Mouse (Mus musculus) left cerebral cortex, adult 8-10 months (tissue): ENCODE measurements around the gene Tm4sf4. TPM values are rescaled to one million over a fixed set of nuclear protein-coding genes. Genes with fewer than 3 reads are reported as not detected.

Experiments
- DNase-seq, 2 experiments: peaks; one replicate each; pipeline ENCODE4 v3.0.0; 2022; ENCODE audit warnings: low spot score in 2 of 2
- total RNA-seq, 4 experiments: library from RNA; stranded (reverse); gene quantifications; 2 replicates each; pipeline ENCODE4 v1.2.4; 2022

The Tm4sf4 gene
- total RNA-seq, 4 experiments from 2014 or later = not detected

GRCm38 (mm10) chr3:57474421-57474820, 49.3 kb downstream of the Tm4sf4 start:
- no peak for DNase-seq

- DNase-seq = peak in 1 of 2 experiments; percentile 37
Observed at GRCm38 (mm10) chr3:57480640-57481039, 55.5 kb downstream of the Tm4sf4 start.

- DNase-seq = no peak
Observed at GRCm38 (mm10) chr3:57481981-57482380, 56.9 kb downstream of the Tm4sf4 start.

GRCm38 (mm10) chr3:57486068-57486467, 61.0 kb downstream of the Tm4sf4 start:
- no peak for DNase-seq

- no peak for DNase-seq
Observed at GRCm38 (mm10) chr3:57487455-57488153, 62.5 kb downstream of the Tm4sf4 start.

Other genes starting within 250 kb of the Tm4sf4 start
- 10 to 100 TPM; 16.8 to 20.9 (median 18.0) TPM for gene Tm4sf1, start 123.3 kb upstream of the Tm4sf4 start, total RNA-seq
- gene Wwtr1, start 150.6 kb downstream of the Tm4sf4 start, total RNA-seq = 10 to 100 TPM; 11.3 to 13.5 (median 12.4) TPM
- gene Commd2, start 226.4 kb downstream of the Tm4sf4 start, total RNA-seq = 10 to 100 TPM; 18.5 to 20.9 (median 19.2) TPM